Mouse (Mus musculus): ENCODE results near the gene Sort1.
A peak's percentile ranks its signal among the peaks of the same experiment; 100 is the strongest.

Sort1 gene

GRCm38 (mm10) chr3:108383485-108384354 is 99.8 kb downstream of the Sort1 start, which contains the start of gene Psrc1:
TSS of gene Psrc1 (plus strand) at chr3:108383839.
- DNase-seq (ENCODE audit: low spot score) = peak; percentile 86

GRCm38 (mm10) chr3:108384425-108384824 is 100.5 kb downstream of the Sort1 start:
- no peak for DNase-seq (ENCODE audit: low spot score)

GRCm38 (mm10) chr3:108386186-108386585 is 102.3 kb downstream of the Sort1 start:
- no peak for DNase-seq (ENCODE audit: low spot score)

- DNase-seq (ENCODE audit: low spot score) = peak; percentile 97
Observed at GRCm38 (mm10) chr3:108389111-108389545, 105.2 kb downstream of the Sort1 start.

GRCm38 (mm10) chr3:108392299-108392698 is 108.4 kb downstream of the Sort1 start:
- DNase-seq (ENCODE audit: low spot score) = no peak

- no peak for DNase-seq (ENCODE audit: low spot score)
Observed at GRCm38 (mm10) chr3:108392793-108393192, 108.9 kb downstream of the Sort1 start.

GRCm38 (mm10) chr3:108398281-108398680 is 114.4 kb downstream of the Sort1 start:
- no peak for DNase-seq (ENCODE audit: low spot score)

GRCm38 (mm10) chr3:108400442-108400841 is 116.6 kb downstream of the Sort1 start:
- no peak for DNase-seq (ENCODE audit: low spot score)

GRCm38 (mm10) chr3:108401692-108402527 is 118.0 kb downstream of the Sort1 start:
- DNase-seq (ENCODE audit: low spot score) = peak; percentile 61

- no peak for DNase-seq (ENCODE audit: low spot score)
Observed at GRCm38 (mm10) chr3:108402528-108402920, 118.6 kb downstream of the Sort1 start.

GRCm38 (mm10) chr3:108405536-108406305 is 121.8 kb downstream of the Sort1 start:
- DNase-seq (ENCODE audit: low spot score) = no peak

GRCm38 (mm10) chr3:108406306-108406885 is 122.5 kb downstream of the Sort1 start:
- DNase-seq (ENCODE audit: low spot score) = no peak

GRCm38 (mm10) chr3:108408517-108409008 is 124.7 kb downstream of the Sort1 start:
- DNase-seq (ENCODE audit: low spot score) = no peak

GRCm38 (mm10) chr3:108409656-108410358 is 125.9 kb downstream of the Sort1 start:
- DNase-seq (ENCODE audit: low spot score) = no peak

GRCm38 (mm10) chr3:108410359-108410714 is 126.5 kb downstream of the Sort1 start:
- no peak for DNase-seq (ENCODE audit: low spot score)
